Mouse (Mus musculus): ENCODE data around the gene Olfr1444. TPM values are rescaled to one million over a fixed set of nuclear protein-coding genes. Genes with fewer than 3 reads are reported as not detected.

Gene Olfr1444
- polyA plus RNA-seq, 2 experiments = not detected

DNA sequence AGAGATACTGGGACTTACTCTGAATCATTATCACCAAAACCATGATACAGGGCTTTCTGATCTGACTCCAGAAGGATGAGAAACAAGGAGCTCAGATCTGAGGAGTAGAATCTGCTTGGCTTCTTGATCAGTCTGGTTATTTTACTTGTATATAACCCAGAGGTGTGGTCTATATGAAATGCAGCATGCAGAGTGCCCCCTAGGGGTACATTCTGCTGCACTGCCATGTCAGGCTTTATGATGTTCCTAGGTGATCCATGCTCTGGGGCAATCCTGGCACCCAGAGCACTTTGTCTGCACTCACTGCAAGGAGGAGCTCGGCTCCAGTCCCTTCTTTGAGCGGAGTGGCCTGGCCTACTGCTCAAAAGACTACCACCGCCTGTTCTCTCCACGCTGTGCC is 32.5 kb upstream of the Olfr1444 start:
- no peak overlapping the region for H3K4me2 ChIP-seq (replicated peaks; ENCODE audit: low read depth, low read length, severe bottlenecking)
- DNase-seq (ENCODE audit: low spot score) (no peak), ATAC-seq (ENCODE audit: low FRiP score, low read depth) (no peak)
- no peaks in the 10 kb centered on the region for H3K36me3 ChIP-seq (ENCODE audit: control insufficient read depth, insufficient read depth, low read length)
- H3K4me3 ChIP-seq (replicated peaks; ENCODE audit: low read length) = no peak overlapping the region
- H3K9ac ChIP-seq (ENCODE audit: low read depth, low read length, severe bottlenecking) = no peak overlapping the region
- H3K27me3 ChIP-seq (ENCODE audit: control insufficient read depth, insufficient read depth, low read length) = no peaks in the 10 kb centered on the region
- no peak overlapping the region for H3K27ac ChIP-seq (replicated peaks; ENCODE audit: low read depth, low read length)
- H3K9me3 ChIP-seq (ENCODE audit: control insufficient read depth, low read length) = no peaks in the 10 kb centered on the region
- 74% methylated on average over 4 of the region's 4 CpGs for WGBS
- no peak for TF ChIP-seq POLR2A (IDR thresholded peaks at IDR 0.05; ENCODE audit: borderline replicate concordance, extremely low read depth, insufficient read depth, insufficient read length)
- H3K4me1 ChIP-seq (ENCODE audit: control insufficient read depth, insufficient read depth, low read length) = no peaks in the 10 kb centered on the region

DNA sequence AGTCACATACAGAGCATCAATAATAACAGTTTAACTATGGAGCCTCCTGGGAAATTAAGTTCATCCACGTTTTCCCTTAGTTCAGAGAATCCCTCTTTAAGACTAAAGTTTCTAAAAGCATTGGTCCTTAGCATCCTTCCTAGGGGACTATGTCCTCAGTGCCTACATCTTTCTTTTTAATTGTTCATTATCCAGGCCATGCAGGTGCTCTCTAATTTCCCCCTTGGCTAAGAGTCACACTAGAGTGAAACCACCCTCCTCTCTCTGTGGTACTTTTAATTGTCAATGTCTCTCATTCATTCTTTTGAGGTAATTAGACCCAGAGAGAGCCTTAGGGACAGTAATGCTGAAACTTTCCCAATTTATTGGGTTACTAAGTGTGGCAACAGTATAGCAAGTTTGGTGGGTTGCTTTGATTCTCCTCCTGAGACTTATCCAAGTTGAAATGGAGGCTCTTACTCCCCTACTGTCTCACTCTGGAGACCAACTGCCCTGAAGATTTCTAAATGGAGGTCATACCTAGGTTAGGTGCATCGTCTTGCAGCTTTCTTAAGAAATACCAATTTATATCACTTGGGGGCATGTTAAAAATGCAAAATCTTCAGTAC is 26.2 kb upstream of the Olfr1444 start:
- no peaks in the 10 kb centered on the region for H3K36me3 ChIP-seq (ENCODE audit: control insufficient read depth, insufficient read depth, low read length)
- no peak overlapping the region for H3K9ac ChIP-seq (ENCODE audit: low read depth, low read length, severe bottlenecking)
- no peaks in the 10 kb centered on the region for H3K27me3 ChIP-seq (ENCODE audit: control insufficient read depth, insufficient read depth, low read length)

DNA sequence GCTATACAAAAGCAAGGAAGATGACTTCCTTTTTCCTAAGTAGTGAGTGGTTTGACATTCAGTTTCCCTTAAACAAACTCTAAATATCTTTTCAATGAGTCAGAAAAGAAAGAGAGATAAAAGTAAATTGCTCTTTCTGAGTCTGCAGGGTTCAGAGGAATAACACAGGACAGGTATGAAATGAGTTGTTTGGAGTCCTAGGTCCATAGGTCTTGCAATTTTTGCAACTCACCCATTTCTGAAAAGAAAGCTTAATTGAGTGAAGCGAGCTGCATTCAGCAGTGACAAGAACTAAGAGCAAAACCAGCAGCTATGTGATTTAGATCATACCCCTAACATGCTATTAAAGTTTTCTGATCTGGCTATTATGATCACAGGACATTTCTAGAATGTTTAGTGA is 25.5 kb upstream of the Olfr1444 start:
- ATAC-seq (ENCODE audit: low FRiP score, low read depth) = no peak
- Histone ChIP-seq H3K36me3 (ENCODE audit: control insufficient read depth, insufficient read depth, low read length) (no peaks in the 10 kb centered on the region), H3K27ac (replicated peaks; ENCODE audit: low read depth, low read length) (no peak overlapping the region), H3K4me3 (replicated peaks; ENCODE audit: low read length) (no peak overlapping the region), H3K4me2 (replicated peaks; ENCODE audit: low read depth, low read length, severe bottlenecking) (no peak overlapping the region), H3K4me1 (ENCODE audit: control insufficient read depth, insufficient read depth, low read length) (no peaks in the 10 kb centered on the region), H3K27me3 (ENCODE audit: control insufficient read depth, insufficient read depth, low read length) (no peaks in the 10 kb centered on the region), H3K9ac (ENCODE audit: low read depth, low read length, severe bottlenecking) (no peak overlapping the region), H3K9me3 (ENCODE audit: control insufficient read depth, low read length) (no peaks in the 10 kb centered on the region)
- no peak for DNase-seq (ENCODE audit: low spot score)
- no peak for TF ChIP-seq POLR2A (IDR thresholded peaks at IDR 0.05; ENCODE audit: borderline replicate concordance, extremely low read depth, insufficient read depth, insufficient read length)
- 75% methylated on average over 1 of the region's 1 CpGs for WGBS

More for the DNA sequence above, 26.2 kb upstream of the Olfr1444 start:
- ATAC-seq (ENCODE audit: low FRiP score, low read depth) (no peak), DNase-seq (ENCODE audit: low spot score) (no peak)
- no peak for TF ChIP-seq POLR2A (IDR thresholded peaks at IDR 0.05; ENCODE audit: borderline replicate concordance, extremely low read depth, insufficient read depth, insufficient read length)
- Histone ChIP-seq H3K4me1 (ENCODE audit: control insufficient read depth, insufficient read depth, low read length) (no peaks in the 10 kb centered on the region), H3K4me2 (replicated peaks; ENCODE audit: low read depth, low read length, severe bottlenecking) (no peak overlapping the region), H3K9me3 (ENCODE audit: control insufficient read depth, low read length) (no peaks in the 10 kb centered on the region), H3K4me3 (replicated peaks; ENCODE audit: low read length) (no peak overlapping the region), H3K27ac (replicated peaks; ENCODE audit: low read depth, low read length) (no peak overlapping the region)
- WGBS = 61% methylated on average over 2 of the region's 2 CpGs

DNA sequence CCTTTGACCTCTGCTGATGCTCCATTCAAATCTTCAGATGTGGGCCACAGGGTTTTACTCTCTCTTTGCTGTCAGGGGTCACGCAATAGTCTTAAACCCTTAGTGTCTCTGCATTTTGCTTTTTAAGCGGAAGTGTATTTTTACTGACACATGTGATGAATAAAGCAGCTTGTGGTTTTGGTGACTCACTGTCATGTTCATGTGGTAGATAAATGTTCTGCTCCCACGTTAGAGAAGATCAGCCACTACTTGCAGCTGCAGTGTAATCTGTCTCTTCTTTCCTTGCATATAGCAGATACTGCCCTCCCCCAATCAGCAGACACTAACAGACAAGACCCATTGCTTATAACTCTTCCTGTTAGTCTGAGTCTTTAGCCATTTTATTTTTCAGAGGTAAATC is 23.5 kb upstream of the Olfr1444 start:
- H3K27ac ChIP-seq (replicated peaks; ENCODE audit: low read depth, low read length) = no peak overlapping the region
- no peak overlapping the region for H3K4me2 ChIP-seq (replicated peaks; ENCODE audit: low read depth, low read length, severe bottlenecking)
- H3K9me3 ChIP-seq (ENCODE audit: control insufficient read depth, low read length) = no peaks in the 10 kb centered on the region
- no peak for DNase-seq (ENCODE audit: low spot score)
- H3K4me3 ChIP-seq (replicated peaks; ENCODE audit: low read length) = no peak overlapping the region
- no peaks in the 10 kb centered on the region for H3K36me3 ChIP-seq (ENCODE audit: control insufficient read depth, insufficient read depth, low read length)
- no peaks in the 10 kb centered on the region for H3K4me1 ChIP-seq (ENCODE audit: control insufficient read depth, insufficient read depth, low read length)
- H3K27me3 ChIP-seq (ENCODE audit: control insufficient read depth, insufficient read depth, low read length) = no peaks in the 10 kb centered on the region
- no peak overlapping the region for H3K9ac ChIP-seq (ENCODE audit: low read depth, low read length, severe bottlenecking)
- no peak for ATAC-seq (ENCODE audit: low FRiP score, low read depth)
- TF ChIP-seq POLR2A (IDR thresholded peaks at IDR 0.05; ENCODE audit: borderline replicate concordance, extremely low read depth, insufficient read depth, insufficient read length) = no peak
- 78% methylated on average over 3 of the region's 3 CpGs for WGBS

DNA sequence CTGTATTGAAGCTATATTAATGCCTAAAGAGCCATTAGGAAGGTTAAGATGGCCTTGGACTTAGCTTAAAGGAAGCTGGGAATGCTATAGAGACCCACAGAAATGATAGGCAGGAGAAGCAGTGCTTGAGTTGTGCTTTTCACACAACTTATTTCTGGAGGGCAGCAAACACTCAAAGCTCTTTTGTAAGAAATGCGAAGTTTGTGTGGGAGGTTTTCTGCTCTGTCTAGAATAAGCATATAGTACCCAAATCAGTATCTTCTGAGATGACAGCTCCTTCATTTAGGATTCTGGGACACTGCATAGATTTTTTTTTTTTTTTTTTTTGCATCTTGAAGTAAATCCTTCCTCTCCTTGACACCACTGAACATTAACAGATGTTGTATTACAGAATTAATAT is 18.6 kb upstream of the Olfr1444 start:
- Histone ChIP-seq H3K4me1 (ENCODE audit: control insufficient read depth, insufficient read depth, low read length) (no peaks in the 10 kb centered on the region), H3K27me3 (ENCODE audit: control insufficient read depth, insufficient read depth, low read length) (no peaks in the 10 kb centered on the region), H3K4me2 (replicated peaks; ENCODE audit: low read depth, low read length, severe bottlenecking) (no peak overlapping the region), H3K4me3 (replicated peaks; ENCODE audit: low read length) (no peak overlapping the region), H3K9ac (ENCODE audit: low read depth, low read length, severe bottlenecking) (no peak overlapping the region), H3K9me3 (ENCODE audit: control insufficient read depth, low read length) (no peaks in the 10 kb centered on the region), H3K27ac (replicated peaks; ENCODE audit: low read depth, low read length) (no peak overlapping the region), H3K36me3 (ENCODE audit: control insufficient read depth, insufficient read depth, low read length) (no peaks in the 10 kb centered on the region)
- DNase-seq (ENCODE audit: low spot score) (no peak), ATAC-seq (ENCODE audit: low FRiP score, low read depth) (no peak)
- no peak for TF ChIP-seq POLR2A (IDR thresholded peaks at IDR 0.05; ENCODE audit: borderline replicate concordance, extremely low read depth, insufficient read depth, insufficient read length)
- WGBS = 84% methylated on average over 1 of the region's 1 CpGs

DNA sequence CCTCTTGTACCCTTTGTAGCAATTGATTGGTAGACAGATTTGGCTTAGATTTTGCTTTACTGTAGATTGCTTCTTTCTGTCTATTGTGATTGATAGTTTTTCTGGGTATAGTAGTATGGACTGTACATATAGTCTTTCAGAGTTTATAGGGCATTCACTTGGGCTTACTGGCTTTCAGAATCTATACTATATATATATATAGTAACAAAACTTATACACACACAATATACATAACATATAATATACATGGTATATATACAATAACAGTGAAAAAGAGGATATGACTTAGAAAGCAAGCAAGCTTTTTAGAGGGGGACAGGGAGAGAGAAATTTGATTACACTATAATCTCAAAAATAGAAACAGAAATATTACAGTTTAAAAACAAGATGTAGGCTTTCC is 10.7 kb upstream of the Olfr1444 start, which contains the start of gene Gm5244:
Gm5244 (plus strand) TSS at position 301 of the 400 bp plus-strand sequence.
- TF ChIP-seq POLR2A (IDR thresholded peaks at IDR 0.05; ENCODE audit: borderline replicate concordance, extremely low read depth, insufficient read depth, insufficient read length) = no peak
- no peaks in the 10 kb centered on the region for H3K4me1 ChIP-seq (ENCODE audit: control insufficient read depth, insufficient read depth, low read length)

More for the DNA sequence above, 10.7 kb upstream of the Olfr1444 start, which contains the start of gene Gm5244:
- Histone ChIP-seq H3K9ac (ENCODE audit: low read depth, low read length, severe bottlenecking) (no peak within 1 kb of the TSS), H3K27me3 (ENCODE audit: control insufficient read depth, insufficient read depth, low read length) (no peaks in the 10 kb centered on the region), H3K9me3 (ENCODE audit: control insufficient read depth, low read length) (no peaks in the 10 kb centered on the region), H3K4me2 (replicated peaks; ENCODE audit: low read depth, low read length, severe bottlenecking) (no peak within 1 kb of the TSS), H3K27ac (replicated peaks; ENCODE audit: low read depth, low read length) (no peak within 1 kb of the TSS), H3K4me3 (replicated peaks; ENCODE audit: low read length) (no peak within 1 kb of the TSS), H3K36me3 (ENCODE audit: control insufficient read depth, insufficient read depth, low read length) (no peaks in the 10 kb centered on the region)
- no peak for DNase-seq (ENCODE audit: low spot score)
- no peak for ATAC-seq (ENCODE audit: low FRiP score, low read depth)

All from limb, embryonic 14.5 days (tissue).